Mouse (Mus musculus): ENCODE measurements around the gene Sbk3.

Gene Sbk3

DNA sequence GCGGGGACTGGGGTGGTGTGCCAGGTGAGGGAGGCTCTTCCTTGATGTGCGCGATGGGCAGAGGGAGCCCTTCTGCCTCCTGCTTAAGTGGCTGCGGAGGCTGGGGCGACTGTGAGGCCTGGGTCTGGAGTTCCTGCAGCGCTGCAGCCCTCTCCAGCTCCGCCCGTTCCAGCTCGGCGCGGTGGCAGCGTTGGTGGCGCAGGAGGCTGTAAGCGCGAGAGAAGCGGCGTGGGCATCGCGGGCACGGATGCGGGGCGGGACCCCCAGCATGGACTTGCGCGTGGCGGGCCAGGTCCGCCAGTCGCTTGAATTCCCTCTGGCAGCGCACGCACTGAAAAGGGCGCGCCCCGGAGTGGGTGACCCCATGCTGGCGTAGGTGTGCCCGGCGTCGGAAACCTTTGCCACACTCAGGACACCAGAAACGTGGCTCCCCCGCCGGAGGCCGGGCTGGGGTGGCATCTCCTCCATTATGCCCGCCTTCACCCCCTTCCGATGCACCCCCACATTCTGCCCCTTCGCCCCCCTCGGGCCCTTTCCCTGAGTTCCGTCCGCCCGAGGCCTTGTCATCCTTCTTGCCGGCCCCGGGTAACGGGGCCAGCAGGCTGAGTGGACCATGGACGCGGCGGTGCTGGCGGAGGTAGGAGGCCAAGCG is 22.5 kb upstream of the Sbk3 start:
- DNase-seq (ENCODE audit: low read depth, low spot score), result no peak

DNA sequence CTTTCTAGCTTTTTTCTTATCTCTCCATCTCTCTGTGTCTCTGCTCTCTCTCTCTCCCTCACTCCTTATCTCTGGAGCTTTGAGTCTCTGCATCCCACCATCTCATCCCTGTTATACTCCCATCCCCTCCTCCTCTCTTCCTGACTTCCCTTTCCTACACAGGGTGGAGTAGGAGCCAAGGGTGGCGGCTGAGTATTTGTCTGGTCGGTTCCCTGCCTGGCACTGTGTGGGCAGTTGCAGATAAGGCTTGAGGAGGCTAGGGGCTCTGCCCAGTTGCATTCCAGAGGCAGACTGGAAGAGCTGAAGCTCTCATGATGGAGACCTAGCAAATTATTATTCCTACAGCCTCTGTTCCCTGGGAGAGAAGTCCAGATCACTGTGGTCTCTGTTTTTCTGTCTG is 17.3 kb upstream of the Sbk3 start:
- no peak for DNase-seq (ENCODE audit: low read depth, low spot score)

DNA sequence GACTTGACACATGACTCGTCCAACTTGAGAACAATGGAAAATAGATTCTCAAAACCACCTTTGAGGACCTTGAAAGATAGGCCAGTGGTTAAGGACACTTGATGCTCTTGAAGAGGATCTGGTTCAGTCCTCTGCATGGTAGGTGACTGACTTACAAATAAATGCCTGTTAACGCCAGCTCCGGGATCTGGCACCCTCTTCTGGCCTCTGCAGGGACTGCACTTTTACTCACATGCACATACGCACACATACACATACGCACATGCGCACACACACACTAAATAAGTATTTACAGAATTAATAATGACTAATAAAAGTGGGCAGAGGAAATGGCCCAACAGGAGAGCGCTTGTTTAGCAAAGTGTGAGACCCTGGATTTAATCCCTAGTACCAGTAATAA is 5.9 kb upstream of the Sbk3 start:
- DNase-seq (ENCODE audit: low read depth, low spot score), result no peak

DNA sequence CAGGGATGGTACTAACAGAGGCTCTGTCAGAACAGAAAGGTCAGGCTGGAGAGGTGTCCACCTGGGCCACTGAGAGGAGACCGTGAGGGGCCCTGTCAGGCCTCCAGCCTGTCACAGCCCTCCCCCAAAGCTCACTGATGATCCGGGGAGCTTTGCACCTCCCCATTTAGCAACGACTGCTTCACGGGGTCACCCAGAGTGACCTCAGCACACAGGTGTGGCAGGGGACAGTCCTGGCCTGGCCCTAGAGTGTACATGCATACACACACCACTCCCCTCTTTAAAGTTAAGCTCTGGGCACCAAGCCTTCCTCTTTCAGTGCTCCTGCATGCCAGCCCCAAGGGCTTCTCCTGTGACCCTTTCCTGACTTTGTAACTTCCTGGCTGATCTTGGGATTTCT is 4.5 kb upstream of the Sbk3 start:
- no peak for DNase-seq (ENCODE audit: low read depth, low spot score)

DNA sequence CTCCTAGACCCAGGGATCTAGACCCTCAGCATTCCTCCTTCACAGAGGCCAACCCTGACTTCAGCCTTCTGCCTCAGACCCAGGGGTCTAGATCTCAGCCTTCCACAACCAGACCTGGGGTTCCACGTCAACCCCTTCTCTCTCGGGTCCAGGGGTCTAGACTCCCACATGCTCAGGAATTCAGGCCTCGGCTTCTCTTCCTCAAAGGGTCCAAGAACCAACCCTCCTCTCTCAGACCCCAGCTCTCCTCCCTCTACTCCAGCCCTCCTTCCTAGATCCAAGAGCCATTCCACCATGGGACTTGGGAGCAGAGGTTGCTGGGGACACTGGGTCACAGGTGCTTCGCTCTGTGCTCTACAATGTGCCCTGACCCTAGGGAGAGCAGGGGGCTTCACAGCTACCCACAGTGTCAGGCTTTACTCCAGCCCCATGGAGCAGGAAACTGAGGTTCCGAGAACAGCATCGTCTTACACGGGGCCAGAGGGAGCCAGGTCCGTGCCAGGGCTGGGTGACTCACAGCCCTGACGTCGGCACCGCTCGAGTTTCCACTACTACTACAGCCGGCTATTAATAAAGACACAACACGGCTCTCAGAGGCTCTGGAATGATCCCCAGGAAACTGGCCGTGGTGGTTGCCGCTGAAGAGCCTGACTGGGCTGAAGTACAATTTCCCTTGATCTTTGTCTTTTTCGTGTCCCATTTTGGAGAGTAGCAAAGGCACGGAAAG is 1.5 kb upstream of the Sbk3 start:
- DNase-seq (ENCODE audit: low read depth, low spot score), result no peak

DNA sequence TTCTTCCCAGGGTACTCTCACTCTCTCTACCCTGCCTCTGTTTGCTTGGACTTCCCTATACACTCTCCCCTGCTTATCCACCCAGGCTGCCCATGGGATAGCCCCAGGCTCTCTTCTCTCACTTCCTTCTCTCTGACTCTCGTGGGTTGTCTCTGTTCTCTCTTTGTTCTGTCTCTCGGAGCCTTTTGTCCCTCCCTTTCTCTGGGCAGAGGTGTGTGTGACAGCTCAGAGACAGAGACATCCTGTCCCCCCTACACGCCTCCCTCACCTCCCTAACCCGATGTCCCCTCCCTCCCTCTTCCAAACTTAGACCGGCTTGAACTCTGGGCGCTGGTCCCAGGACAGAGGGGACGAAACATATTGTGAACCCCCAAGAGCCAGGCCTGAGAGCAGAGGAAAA is 742 bp upstream of the Sbk3 start:
- no peak for DNase-seq (ENCODE audit: low read depth, low spot score)

DNA sequence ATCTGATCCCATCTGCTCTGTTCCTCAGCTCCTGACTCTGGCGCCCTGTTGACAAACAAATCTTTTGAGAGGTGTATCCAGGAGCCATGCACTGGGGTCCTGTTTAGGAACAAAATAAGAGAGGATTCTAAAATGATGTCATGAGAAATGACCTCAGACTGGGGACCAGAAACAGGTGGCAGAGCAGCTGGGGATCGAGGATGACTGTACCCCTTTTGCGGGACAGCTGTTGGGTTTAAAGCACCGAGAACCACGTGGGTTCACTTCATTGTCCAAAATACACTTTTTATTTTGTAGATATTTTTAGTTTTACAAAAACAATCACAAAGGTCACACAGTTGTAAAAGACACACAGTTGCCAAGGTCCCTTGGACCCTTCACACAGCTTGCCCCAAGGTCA is 6.0 kb downstream of the Sbk3 start:
- DNase-seq (ENCODE audit: low read depth, low spot score), result no peak

DNA sequence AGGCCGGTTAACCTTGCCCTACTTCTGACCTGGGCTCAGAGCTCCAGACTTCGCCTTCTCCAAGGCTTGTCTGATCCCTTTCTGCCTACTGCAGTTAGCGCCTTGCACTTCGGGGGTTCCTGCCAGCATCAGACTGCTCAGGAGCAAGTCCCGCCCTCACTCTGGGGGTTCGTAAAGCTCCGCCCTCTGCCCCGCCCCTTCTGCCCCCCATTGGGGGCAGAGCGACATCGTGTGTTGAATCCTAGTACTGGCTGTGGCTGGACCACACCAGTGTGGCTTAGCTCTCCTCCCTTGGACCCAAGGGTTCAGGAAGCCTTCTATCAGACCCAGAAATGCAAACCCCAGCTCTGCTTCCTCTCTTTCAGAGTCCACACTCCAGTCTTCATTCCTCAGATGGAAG is 6.7 kb downstream of the Sbk3 start, which contains the start of gene Sbk2:
TSS of gene Sbk2 (minus strand) at position 135 of the 400 bp plus-strand sequence.
- DNase-seq (ENCODE audit: low read depth, low spot score), result no peak

DNA sequence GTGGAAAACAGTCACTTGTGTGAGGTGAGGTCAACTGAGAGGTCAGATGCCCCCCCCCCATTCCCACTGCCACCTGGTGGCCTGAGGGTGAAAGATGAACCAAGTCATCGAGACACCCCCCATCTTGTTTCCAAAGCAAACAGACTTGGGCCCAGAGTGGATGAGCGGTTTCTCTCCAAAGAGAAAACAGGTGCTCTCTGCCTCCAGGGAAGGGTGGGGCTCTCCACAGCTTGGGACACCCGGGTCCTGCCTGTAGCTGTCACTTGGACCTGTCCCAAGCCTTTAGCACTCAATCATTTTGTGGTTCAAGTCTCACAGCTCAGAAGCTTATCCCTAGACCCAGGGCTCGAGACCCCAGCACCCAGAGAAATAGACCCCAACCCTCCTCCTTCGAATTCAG is 7.4 kb downstream of the Sbk3 start:
- DNase-seq (ENCODE audit: low read depth, low spot score), result no peak

DNA sequence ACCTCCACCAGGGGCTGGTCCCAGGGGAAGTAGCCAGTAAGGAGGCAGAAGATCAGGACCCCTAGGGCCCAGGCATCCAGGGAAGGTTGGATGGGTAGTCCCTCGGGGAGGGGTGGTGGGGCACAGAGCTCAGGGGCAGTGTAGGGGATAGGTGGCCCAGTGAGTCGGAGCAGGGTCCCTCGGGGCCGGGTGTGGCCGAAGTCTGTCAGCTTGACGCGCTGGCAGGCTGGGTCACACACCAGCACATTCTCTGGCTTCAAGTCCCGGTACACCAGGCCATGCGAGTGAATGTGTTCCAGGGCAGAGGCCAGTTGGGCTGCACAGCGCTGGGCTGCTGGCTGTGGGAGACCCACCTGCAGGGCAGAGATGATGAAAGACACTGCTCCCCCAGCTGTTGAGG is 13.6 kb downstream of the Sbk3 start:
- no peak for DNase-seq (ENCODE audit: low read depth, low spot score)

DNA sequence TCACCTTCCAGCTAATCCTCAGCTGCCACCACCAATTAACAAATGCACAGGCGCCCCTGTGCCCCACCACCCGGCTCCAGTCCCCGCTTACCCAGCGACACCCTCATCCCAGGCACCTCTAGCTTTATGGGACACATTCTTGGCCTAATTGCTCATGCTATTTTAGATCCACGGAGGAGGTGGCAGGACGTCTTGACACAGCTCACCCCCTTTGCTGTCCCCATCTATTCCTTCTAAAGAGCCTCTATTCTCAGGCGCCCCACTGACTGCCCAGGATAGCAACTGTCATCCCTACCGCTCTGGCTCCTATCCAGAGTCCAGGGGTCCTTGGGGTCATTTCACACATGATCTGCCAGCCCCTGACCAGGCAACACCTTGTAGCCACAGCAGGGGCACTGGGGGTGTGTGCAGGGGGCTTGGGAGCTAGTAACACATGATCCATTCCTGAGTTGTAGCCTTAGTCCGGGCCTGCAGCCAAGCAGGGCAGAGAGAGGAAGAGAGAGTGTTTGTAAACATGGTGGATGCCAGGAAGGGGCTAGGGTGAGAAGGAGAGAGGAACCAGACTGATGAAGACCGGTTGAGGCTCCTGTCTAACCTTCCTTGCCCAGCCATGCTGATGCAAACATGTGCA is 17.0 kb downstream of the Sbk3 start:
- DNase-seq (ENCODE audit: low read depth, low spot score), result no peak

DNA sequence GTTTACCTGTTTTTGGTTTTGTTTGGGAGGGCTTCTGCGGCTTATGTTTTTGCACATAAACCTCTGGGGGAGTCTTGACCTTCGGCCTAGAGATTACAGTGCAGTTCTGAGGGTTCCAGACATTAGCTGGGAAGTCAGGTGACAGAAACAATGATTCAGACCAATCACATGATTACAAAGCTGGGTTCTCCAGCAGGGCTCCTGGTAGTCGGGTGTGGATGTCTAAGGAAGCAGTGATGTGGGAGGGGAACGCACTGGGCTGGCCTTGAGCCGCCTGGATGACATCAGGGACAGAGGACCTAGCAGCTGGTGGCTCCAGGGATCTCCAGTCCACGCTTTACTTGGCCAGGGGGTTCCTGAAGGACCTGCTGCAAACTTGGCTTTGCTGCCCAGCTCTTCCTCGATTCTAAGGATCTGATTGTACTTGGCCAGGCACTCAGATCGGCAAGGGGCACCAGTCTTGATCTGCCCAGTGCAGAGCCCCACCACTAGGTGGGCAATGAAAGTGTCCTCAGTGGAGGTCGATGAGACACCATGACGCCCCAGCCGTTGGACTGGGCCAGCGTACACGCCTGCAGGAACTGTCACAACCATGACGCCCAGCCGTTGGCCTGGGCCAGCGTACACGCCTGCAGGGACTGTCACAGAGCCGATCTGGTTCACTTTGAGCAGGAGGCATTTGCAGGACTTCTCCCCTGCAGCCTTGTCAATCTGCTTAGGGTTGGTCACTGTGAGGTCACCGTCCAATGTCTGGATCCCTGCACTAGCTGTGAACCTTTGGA is 20.2 kb downstream of the Sbk3 start:
- no peak for DNase-seq (ENCODE audit: low read depth, low spot score)

DNA sequence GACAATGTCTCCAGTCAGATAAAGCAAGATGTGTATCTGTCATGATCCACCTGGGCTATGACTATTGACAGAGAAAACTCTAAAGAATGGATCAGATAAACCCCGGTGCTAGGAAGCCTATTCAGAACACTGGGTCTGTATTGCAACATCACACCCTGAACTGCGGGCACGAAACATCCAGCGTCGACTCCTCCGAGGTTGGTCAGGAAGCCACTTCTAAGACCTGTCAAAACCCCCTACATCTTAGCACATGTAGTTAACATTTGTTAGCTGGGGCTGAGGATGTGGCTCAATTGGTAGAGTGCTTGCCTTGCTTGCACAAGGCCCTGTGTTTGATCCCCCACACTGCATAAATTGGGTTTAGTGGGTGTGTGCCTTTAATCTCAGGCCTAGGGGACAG is 22.6 kb downstream of the Sbk3 start:
- no peak for DNase-seq (ENCODE audit: low read depth, low spot score)

DNA sequence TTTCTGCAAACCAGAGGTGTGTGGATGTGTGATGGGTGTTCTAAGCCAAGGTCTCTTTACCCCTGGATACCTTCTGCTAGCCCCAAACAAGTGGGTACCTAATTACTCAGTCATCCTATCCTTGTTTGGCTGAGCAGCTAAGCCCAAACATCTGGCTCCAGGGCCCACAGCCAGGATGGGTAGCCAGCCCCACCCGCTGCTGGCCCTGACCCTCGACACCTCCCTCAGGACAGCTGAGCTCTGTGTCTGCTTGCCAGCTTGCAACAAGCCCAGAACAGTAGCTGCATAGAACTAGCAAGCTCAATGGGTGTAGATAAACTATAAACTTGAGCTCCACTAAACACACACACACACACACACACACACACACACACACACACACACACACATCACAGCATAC is 23.1 kb downstream of the Sbk3 start:
- DNase-seq (ENCODE audit: low read depth, low spot score), result no peak

DNA sequence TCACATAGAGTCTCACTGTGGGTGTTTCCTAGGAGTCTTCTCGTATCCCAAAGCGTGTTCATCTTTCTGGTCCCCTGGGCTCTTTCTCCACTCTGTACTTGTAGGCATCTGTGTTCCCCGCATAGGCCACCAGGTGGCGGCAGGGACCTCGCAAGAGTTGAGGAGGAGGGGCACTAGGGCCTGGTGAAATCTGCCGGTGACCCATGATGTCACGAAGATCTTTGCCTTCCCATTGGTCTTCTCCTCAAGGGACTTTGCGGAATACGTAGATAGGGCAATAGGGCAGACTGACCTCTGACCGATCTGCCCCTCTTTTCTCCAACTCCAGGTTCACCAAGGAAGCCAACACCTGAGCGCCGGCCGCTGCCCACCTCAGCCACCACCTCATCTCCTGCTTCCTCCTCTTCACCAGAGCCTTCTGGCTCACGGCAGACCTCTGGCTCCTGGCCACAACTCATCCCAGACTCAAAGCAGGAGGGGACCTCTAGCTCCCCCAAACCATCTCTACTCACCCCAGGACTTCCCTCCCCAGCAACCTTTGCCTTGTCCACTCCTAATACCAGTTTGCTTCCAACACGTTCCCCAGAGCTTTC is 27.6 kb downstream of the Sbk3 start:
- peak; percentile 54 for DNase-seq (ENCODE audit: low read depth, low spot score)

DNA sequence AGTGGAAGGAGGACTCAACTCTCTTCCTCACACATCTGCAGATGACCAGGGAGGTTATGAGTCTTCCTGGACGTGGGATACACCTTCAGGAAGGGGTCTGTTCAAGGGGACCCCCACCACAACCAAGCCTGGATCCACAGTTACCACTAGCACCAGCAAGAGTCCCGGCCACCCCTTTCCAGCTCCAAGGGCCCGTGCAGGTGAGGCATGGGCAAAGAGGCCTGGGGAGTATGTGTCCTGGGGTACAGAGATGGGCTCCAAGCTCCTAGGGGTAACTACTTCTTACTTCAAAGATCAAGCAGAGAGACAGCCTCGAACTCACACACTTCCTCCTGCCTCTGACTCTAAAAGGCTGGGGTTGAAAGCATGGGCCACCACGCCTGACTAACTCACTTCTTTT is 28.3 kb downstream of the Sbk3 start:
- no peak for DNase-seq (ENCODE audit: low read depth, low spot score)

DNA sequence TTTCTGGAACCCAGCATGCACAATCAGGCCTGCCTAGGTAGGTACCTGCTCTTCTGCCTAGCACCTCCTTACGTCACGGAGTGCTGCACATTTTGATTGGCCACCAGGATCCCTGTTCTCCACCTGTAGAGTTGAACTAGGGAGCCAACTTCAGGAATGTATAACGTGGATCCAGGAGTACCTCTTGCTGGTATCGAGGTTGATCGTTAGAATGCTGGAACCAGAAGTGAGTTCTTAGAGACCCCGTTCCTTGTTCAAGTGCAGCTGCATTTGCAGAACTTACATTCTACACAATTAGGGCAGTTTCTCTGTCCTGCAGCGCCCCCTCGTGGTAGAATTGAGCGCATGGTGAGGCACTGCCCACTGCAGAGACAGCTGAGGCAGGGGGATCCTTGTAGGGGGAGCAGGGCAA is 30.9 kb downstream of the Sbk3 start:
- peak; percentile 67 for DNase-seq (ENCODE audit: low read depth, low spot score)

DNA sequence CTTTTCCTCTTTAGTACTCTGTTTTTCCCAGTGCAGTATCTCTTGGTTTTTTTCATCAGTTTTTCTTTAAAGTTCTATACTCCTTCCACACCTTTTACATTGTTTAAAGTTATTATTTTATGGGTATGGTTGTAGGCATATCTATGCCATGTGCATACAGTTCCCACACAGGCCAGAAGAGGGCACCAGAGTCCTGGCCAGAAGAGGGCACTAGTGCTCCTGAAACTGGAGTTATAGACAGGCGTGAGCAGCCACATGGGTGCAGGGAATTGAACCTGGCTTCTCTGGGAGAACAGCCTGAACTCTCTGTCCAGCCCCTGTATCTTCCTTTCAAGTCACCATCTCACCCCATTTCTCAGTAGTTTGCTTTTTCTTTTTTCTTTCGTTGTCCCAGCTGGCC is 32.5 kb downstream of the Sbk3 start:
- DNase-seq (ENCODE audit: low read depth, low spot score), result peak; percentile 45

DNA sequence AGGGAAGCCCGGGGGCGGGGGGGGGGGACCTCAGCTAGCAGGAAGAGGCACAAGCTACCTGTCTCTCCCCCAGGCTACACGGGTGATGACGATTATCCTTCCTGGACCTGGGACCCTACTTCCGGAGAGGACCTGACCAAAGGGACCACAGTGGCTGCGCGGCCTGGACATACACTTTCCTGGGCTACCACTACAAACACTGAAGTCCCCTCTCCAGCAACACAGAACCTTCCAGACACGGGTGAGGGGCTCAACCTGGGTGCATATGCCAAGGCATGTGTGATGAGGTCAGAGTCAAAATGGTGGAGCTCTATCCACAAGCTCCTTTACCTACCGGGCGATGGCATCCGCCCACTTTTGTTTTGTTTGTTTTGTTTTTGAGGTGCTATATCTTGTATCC is 33.6 kb downstream of the Sbk3 start:
- DNase-seq (ENCODE audit: low read depth, low spot score), result no peak

DNA sequence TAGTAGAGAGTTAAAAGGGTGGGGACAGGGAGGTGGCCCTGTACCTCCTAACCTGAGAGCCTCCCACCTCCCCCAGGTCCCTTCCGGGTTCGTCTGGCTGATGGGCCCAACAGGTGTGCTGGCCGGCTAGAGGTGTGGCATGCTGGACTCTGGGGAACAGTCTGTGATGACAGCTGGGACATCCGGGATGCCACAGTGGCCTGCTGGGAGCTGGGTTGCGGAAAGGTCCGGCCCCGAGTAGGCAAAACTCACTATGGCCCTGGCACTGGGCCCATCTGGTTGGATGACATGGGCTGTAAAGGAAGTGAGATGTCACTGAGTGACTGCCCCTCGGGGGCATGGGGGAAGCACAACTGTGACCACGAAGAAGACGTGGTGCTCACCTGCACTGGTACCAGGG is 34.1 kb downstream of the Sbk3 start:
- DNase-seq (ENCODE audit: low read depth, low spot score), result no peak

DNA sequence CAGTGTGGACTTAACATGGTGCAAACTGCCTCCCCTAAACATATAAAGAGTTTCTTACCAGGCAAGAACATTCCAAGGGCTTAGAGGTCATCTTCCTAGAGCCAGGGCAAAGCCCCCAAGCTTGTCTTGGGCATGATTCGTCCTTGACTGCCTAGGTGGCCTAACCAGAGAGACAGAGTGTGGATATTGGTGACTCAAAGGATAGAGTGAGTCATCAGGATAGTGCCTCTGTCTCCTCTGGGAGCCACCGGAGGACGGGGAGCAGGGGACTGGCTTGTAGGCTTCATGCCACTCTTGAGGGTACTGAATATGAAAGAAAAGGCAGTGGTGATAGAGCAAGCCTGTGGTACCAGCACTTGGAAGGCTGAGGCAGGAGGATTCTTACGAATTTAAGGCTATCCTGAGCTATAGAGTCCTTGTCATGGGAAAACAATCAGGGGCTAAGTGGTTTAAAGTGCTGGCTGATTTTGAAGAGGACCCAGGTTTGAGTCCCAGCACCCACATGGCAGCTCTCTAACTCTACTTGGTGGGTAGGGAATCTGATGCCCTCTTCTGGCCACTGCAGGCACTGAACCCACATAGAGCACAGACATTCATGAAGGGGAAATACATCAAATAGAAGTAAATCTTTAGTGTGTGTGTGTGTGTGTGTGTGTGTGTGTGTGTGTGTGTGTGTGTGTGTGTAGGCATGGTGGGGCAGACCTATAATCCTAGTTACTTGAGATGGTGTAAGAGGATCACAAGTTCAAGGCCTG is 36.6 kb downstream of the Sbk3 start:
- DNase-seq (ENCODE audit: low read depth, low spot score), result no peak

Data from c-Kit-negative CD71-positive TER-119-positive erythroid progenitor cells, embryonic 14.5 days (primary cell).